In the genomic region with DNA sequence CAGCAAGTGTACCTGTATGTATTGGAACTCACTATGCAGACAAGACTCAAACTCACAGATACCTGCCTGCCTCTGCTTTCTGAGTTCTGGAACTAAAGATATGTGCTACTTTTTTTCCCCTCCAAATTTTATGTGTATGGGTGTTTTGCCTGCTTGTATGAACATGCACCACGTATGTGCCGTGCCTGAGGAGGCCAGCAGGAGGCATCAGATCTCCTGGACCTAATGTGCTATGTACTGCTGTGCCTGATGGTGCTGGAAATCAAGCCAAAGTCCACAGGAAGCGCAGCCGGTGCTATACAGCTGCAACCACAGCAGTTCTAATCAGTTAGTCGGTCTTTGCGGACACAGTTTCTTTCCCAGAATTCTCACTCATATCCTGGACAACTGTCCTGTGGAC, we compare ENCODE assay signal across 12 mouse cellular contexts. TPM values are rescaled to one million over a fixed set of nuclear protein-coding genes. Genes with fewer than 3 reads are reported as not detected.
DNase-seq lines count a peak whose midpoint lies in the region; ATAC-seq and TF ChIP-seq lines count a peak whose summit lies in the region.
"Had no signal": no experiment of that assay in that cellular context is flagged by ENCODE, and none has a peak within 500 bp of the region (broad histone marks: within the 10 kb centered on the region; RNA-seq: fewer than 3 reads in every experiment).

No protein-coding gene starts in this region.

- no peak for TF ChIP-seq POLR2A in bone marrow macrophage, adult 2 months (IDR thresholded peaks at IDR 0.05; ENCODE audit: borderline replicate concordance, low read depth, low read length)

- peak; percentile 51 for DNase-seq in heart, postnatal 4 days
- DNase-seq in heart, adult 18-20 months: no peak
- DNase-seq in A20 (ENCODE audit: low read depth, low spot score): peak; percentile 60
- DNase-seq in frontal cortex, postnatal 36 days (ENCODE audit: low spot score in 2 of 2): no peak
- no peak for DNase-seq in layer of hippocampus, adult 9-11 months
- no peak for DNase-seq in adrenal gland, postnatal 14 days
- DNase-seq: cerebellum, adult 2 months; right cerebral cortex, postnatal 25 days had no signal

- TF ChIP-seq CTCF in bone marrow macrophage, adult 2 months (IDR thresholded peaks at IDR 0.05; ENCODE audit: low read depth, low read length): peak; percentile 32; the same call in 1 of the 2 replicates

- H3K36me3 ChIP-seq in liver, embryonic 16.5 days (ENCODE audit: control insufficient read depth, insufficient read depth): no peaks in the 10 kb centered on the region
- H3K36me3 ChIP-seq: hindbrain, embryonic 12.5 days had no signal

- ATAC-seq in liver, embryonic 16.5 days (ENCODE audit: low read depth): peak; percentile 76
- ATAC-seq: forebrain, embryonic 14.5 days had no signal

- H3K9me3 ChIP-seq in liver, embryonic 16.5 days (replicated peaks; ENCODE audit: control insufficient read depth, low read length): no peaks in the 10 kb centered on the region
- H3K9me3 ChIP-seq: hindbrain, embryonic 12.5 days had no signal

- 0 out of 2 replicates have a peak overlapping the region, but pooled peaks have one; percentile 19 for H3K4me2 ChIP-seq in liver, embryonic 16.5 days (ENCODE audit: low read depth, low read length)
- H3K4me2 ChIP-seq: hindbrain, embryonic 12.5 days had no signal

- H3K4me1 ChIP-seq in bone marrow macrophage, adult 2 months (ENCODE audit: control insufficient read depth, insufficient read depth, low read length): peaks cover 30% of the 10 kb centered on the region
- H3K4me1 ChIP-seq in liver, embryonic 16.5 days (ENCODE audit: control insufficient read depth, low read depth, low read length): peaks cover 22% of the 10 kb centered on the region
- H3K4me1 ChIP-seq: hindbrain, embryonic 12.5 days had no signal

- 42% methylated on average over 6 of the region's 6 CpGs for WGBS in liver, embryonic 16.5 days (ENCODE audit: insufficient replicate concordance)

- H3K9ac ChIP-seq in liver, embryonic 16.5 days (ENCODE audit: low read depth, low read length): 0 out of 2 replicates have a peak overlapping the region, but pooled peaks have one; percentile 24
- H3K9ac ChIP-seq: hindbrain, embryonic 12.5 days had no signal

- H3K4me3 ChIP-seq in bone marrow macrophage, adult 2 months (ENCODE audit: insufficient read depth, low read length): no peak overlapping the region
- H3K4me3 ChIP-seq in liver, embryonic 16.5 days (ENCODE audit: low read depth, low read length): no peak overlapping the region
- H3K4me3 ChIP-seq: hindbrain, embryonic 12.5 days had no signal

- H3K27me3 ChIP-seq in liver, embryonic 16.5 days (ENCODE audit: control insufficient read depth, insufficient read depth, low read depth, low read length): no peaks in the 10 kb centered on the region
- H3K27me3 ChIP-seq: hindbrain, embryonic 12.5 days had no signal

- H3K27ac ChIP-seq in bone marrow macrophage, adult 2 months (ENCODE audit: insufficient read depth, low read depth, low read length): no peak overlapping the region
- H3K27ac ChIP-seq in liver, embryonic 16.5 days (ENCODE audit: low read length): peak overlapping the region; percentile 50
- H3K27ac ChIP-seq: hindbrain, embryonic 12.5 days had no signal

RNA-seq across cellular contexts. Expression of gene Cd2bp2, which starts 12.0 kb away (rescaled TPM):
- total RNA-seq in heart, postnatal 4 days (2021): 10 to 100 TPM; 57.3 to 57.7 TPM
- total RNA-seq in heart, adult 18-20 months (2021): 10 to 100 TPM; 35.1 to 36.9 TPM
- polyA plus RNA-seq in bone marrow macrophage, adult 2 months (2012; ENCODE audit: insufficient read depth, insufficient read length, missing spikeins): 58.0 and 58.5 TPM in 2 replicates
- 17.4 and 18.1 TPM in 2 replicates for polyA plus RNA-seq in liver, embryonic 16.5 days (2015; fragmentation: Nextera tagmentation; extraction: Ambion mirVana)
- 50.9 and 55.4 TPM in 2 replicates for total RNA-seq in adrenal gland, postnatal 14 days (2021)

RNA-seq across cellular contexts. Expression of gene Tbc1d10b, which starts 24.4 kb away (rescaled TPM):
- total RNA-seq in heart, postnatal 4 days (2021): 10 to 100 TPM; 41.0 to 42.5 TPM
- 10 to 100 TPM; 20.8 to 21.6 TPM for total RNA-seq in heart, adult 18-20 months (2021)
- polyA plus RNA-seq in bone marrow macrophage, adult 2 months (2012; ENCODE audit: insufficient read depth, insufficient read length, missing spikeins): 67.2 and 71.7 TPM in 2 replicates
- 13.7 and 15.1 TPM in 2 replicates for polyA plus RNA-seq in liver, embryonic 16.5 days (2015; fragmentation: Nextera tagmentation; extraction: Ambion mirVana)
- total RNA-seq in adrenal gland, postnatal 14 days (2021): 38.9 and 45.6 TPM in 2 replicates

RNA-seq across cellular contexts. Expression of gene Mylpf, which starts 24.9 kb away (rescaled TPM):
- 10 to 100 TPM in 1 of 2 experiments, 1 to 10 TPM in 1; 3.1 to 33.0 TPM for total RNA-seq in heart, postnatal 4 days (2021)
- 1 to 10 TPM; 1.1 to 3.7 TPM for total RNA-seq in heart, adult 18-20 months (2021)
- polyA plus RNA-seq in bone marrow macrophage, adult 2 months (2012; ENCODE audit: insufficient read depth, insufficient read length, missing spikeins): 3.9 and 6.9 TPM in 2 replicates
- polyA plus RNA-seq in liver, embryonic 16.5 days (2015; fragmentation: Nextera tagmentation; extraction: Ambion mirVana): 61.0 and 92.3 TPM in 2 replicates
- 4.3 and 4.9 TPM in 2 replicates for total RNA-seq in adrenal gland, postnatal 14 days (2021)

RNA-seq across cellular contexts. Expression of gene Spn, which starts 46.2 kb away (rescaled TPM):
- under 1 TPM; 0.38 to 0.67 TPM for total RNA-seq in heart, postnatal 4 days (2021)
- 1 to 10 TPM in 1 of 2 experiments, under 1 TPM in 1; 0.55 to 2.6 TPM for total RNA-seq in heart, adult 18-20 months (2021)
- polyA plus RNA-seq in bone marrow macrophage, adult 2 months (2012; ENCODE audit: insufficient read depth, insufficient read length, missing spikeins): 34.5 and 36.3 TPM in 2 replicates
- polyA plus RNA-seq in liver, embryonic 16.5 days (2015; fragmentation: Nextera tagmentation; extraction: Ambion mirVana): 5.5 and 6.3 TPM in 2 replicates
- 1.4 and 7.9 TPM in 2 replicates for total RNA-seq in adrenal gland, postnatal 14 days (2021)
- polyA plus RNA-seq: forebrain, embryonic 14.5 days; hindbrain, embryonic 12.5 days had no signal

RNA-seq across cellular contexts. Expression of gene Zfp553, which starts 49.0 kb away (rescaled TPM):
- 10 to 100 TPM in 1 of 2 experiments, 1 to 10 TPM in 1; 9.2 to 10.8 TPM for total RNA-seq in heart, postnatal 4 days (2021)
- total RNA-seq in heart, adult 18-20 months (2021): 1 to 10 TPM; 6.4 to 6.7 TPM
- polyA plus RNA-seq in bone marrow macrophage, adult 2 months (2012; ENCODE audit: insufficient read depth, insufficient read length, missing spikeins): 6.5 and 6.8 TPM in 2 replicates
- polyA plus RNA-seq in liver, embryonic 16.5 days (2015; fragmentation: Nextera tagmentation; extraction: Ambion mirVana): 5.7 and 5.9 TPM in 2 replicates
- total RNA-seq in adrenal gland, postnatal 14 days (2021): 10.0 and 13.8 TPM in 2 replicates

Comparison
In these comparisons a context has a peak if more than half of its experiments do, and no peak if none do; other contexts are left out.
1. DNase-seq: peak in heart, postnatal 4 days (single experiment) and A20 (single experiment); none in heart, adult 18-20 months (0 of 2), frontal cortex, postnatal 36 days (0 of 2), layer of hippocampus, adult 9-11 months (single experiment) and adrenal gland, postnatal 14 days (single experiment).